Comparison of ENCODE assay signal across 8 mouse cellular contexts in the genomic region with DNA sequence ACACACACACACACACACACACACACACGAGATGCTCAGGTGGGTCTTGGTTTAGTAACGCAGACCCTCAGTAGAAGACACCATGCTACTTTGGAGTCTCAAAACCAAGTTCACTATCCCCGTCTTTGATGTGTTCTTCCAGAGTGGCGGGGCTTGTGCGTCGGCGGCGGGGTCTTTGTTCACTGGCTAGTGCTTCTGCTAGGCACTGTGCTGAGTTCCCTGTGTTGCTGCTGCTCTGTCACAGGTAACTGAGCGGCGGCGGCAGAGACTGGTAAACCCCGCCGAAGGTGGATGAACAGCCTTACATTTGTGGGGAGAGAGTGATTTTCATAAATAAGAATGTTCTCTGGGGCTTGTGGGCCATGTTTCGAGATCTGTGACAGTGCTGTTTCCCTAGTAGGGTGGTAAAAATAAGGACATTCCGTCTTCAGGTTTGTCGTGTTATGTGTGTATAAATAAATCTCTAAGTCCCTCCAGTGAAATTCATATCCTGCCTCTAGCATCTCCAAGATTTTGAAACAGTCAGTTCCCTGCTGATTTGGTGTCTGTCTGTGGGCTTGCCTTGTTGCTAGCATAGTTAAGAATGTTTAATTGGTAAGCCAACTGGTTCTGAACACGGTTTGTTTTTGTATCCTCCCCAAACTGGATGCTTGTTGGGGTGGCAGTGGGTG. TPM values are rescaled to one million over a fixed set of nuclear protein-coding genes. Genes with fewer than 3 reads are reported as not detected.
DNase-seq lines count a peak whose midpoint lies in the region; ATAC-seq and TF ChIP-seq lines count a peak whose summit lies in the region.

No protein-coding gene starts in this region.

- 0 out of 2 replicates have a peak overlapping the region, but pooled peaks have one; percentile 7 for H3K4me3 ChIP-seq in thymus, adult 2 months (ENCODE audit: control insufficient read depth, insufficient read depth, low read length)
- H3K4me3 ChIP-seq in limb, embryonic 14.5 days (replicated peaks; ENCODE audit: low read length): peak overlapping the region; percentile 89
- peak overlapping the region; percentile 96 for H3K4me3 ChIP-seq in stomach, postnatal 0 days (ENCODE audit: low read depth, low read length)

- peak; percentile 57 for DNase-seq in embryo, embryonic 10 days (ENCODE audit: low spot score)
- no peak for DNase-seq in embryo, embryonic 9.5 days (ENCODE audit: extremely low spot score)
- no peak for DNase-seq in thymus, adult 2 months
- DNase-seq in thymus, adult 18-20 months: no peak
- no peak for DNase-seq in limb, embryonic 14.5 days (ENCODE audit: low spot score)
- DNase-seq in stomach, postnatal 0 days (ENCODE audit: low spot score): no peak
- DNase-seq in layer of hippocampus, postnatal 14 days (ENCODE audit: low spot score in 2 of 2): no peak
- DNase-seq in adrenal gland, postnatal 25 days: no peak

- no peak for TF ChIP-seq POLR2A in thymus, adult 2 months (IDR thresholded peaks at IDR 0.05; ENCODE audit: control insufficient read depth, extremely low read depth, insufficient read depth, low read length, poor library complexity)
- no peak for TF ChIP-seq POLR2A in limb, embryonic 14.5 days (IDR thresholded peaks at IDR 0.05; ENCODE audit: borderline replicate concordance, extremely low read depth, insufficient read depth, insufficient read length)

- TF ChIP-seq EP300 in stomach, postnatal 0 days (optimal IDR thresholded peaks at IDR 0.05): no peak

- H3K9me3 ChIP-seq in limb, embryonic 14.5 days (ENCODE audit: control insufficient read depth, low read length): no peaks in the 10 kb centered on the region
- H3K9me3 ChIP-seq in stomach, postnatal 0 days (ENCODE audit: control insufficient read depth, low read length): no peaks in the 10 kb centered on the region

- 22% methylated on average over 17 of the region's 17 CpGs for WGBS in thymus, adult 2 months
- 16% methylated on average over 17 of the region's 17 CpGs for WGBS in limb, embryonic 14.5 days
- 24% methylated on average over 17 of the region's 17 CpGs for WGBS in stomach, postnatal 0 days

- H3K27me3 ChIP-seq in thymus, adult 2 months (ENCODE audit: control insufficient read depth, insufficient read depth, low read length): no peaks in the 10 kb centered on the region
- H3K27me3 ChIP-seq in limb, embryonic 14.5 days (ENCODE audit: control insufficient read depth, insufficient read depth, low read length): no peaks in the 10 kb centered on the region
- H3K27me3 ChIP-seq in stomach, postnatal 0 days (ENCODE audit: control insufficient read depth, insufficient read depth, low read length): no peaks in the 10 kb centered on the region

- no peak for ATAC-seq in limb, embryonic 14.5 days (ENCODE audit: low FRiP score, low read depth)
- no peak for ATAC-seq in stomach, postnatal 0 days (ENCODE audit: low FRiP score, low TSS enrichment)

- H3K36me3 ChIP-seq in thymus, adult 2 months (ENCODE audit: control insufficient read depth, insufficient read depth, low read length): no peaks in the 10 kb centered on the region
- no peaks in the 10 kb centered on the region for H3K36me3 ChIP-seq in limb, embryonic 14.5 days (ENCODE audit: control insufficient read depth, insufficient read depth, low read length)
- no peaks in the 10 kb centered on the region for H3K36me3 ChIP-seq in stomach, postnatal 0 days (ENCODE audit: control insufficient read depth, insufficient read depth, low read length)

- H3K27ac ChIP-seq in thymus, adult 2 months (ENCODE audit: control insufficient read depth, insufficient read depth, low read length): no peak overlapping the region
- no peak overlapping the region for H3K27ac ChIP-seq in limb, embryonic 14.5 days (replicated peaks; ENCODE audit: low read depth, low read length)
- peak overlapping the region; percentile 93 for H3K27ac ChIP-seq in stomach, postnatal 0 days (replicated peaks)

- peaks cover 23% of the 10 kb centered on the region for H3K4me1 ChIP-seq in thymus, adult 2 months (replicated peaks; ENCODE audit: control insufficient read depth, insufficient read depth, low read length)
- peaks cover 47% of the 10 kb centered on the region for H3K4me1 ChIP-seq in limb, embryonic 14.5 days (ENCODE audit: control insufficient read depth, insufficient read depth, low read length)
- H3K4me1 ChIP-seq in stomach, postnatal 0 days (replicated peaks; ENCODE audit: control insufficient read depth, insufficient read depth): peaks cover 6% of the 10 kb centered on the region; the same call in 1 of the 2 replicates

- no peak for TF ChIP-seq CTCF in thymus, adult 2 months (IDR thresholded peaks at IDR 0.05; ENCODE audit: borderline replicate concordance, control insufficient read depth, extremely low read depth, insufficient read depth, low read length, poor library complexity)
- no peak for TF ChIP-seq CTCF in stomach, postnatal 0 days (IDR thresholded peaks at IDR 0.05; ENCODE audit: low read depth)

- H3K9ac ChIP-seq in limb, embryonic 14.5 days (ENCODE audit: low read depth, low read length, severe bottlenecking): peak overlapping the region; percentile 91
- H3K9ac ChIP-seq in stomach, postnatal 0 days (ENCODE audit: low read length): peak overlapping the region; percentile 98

- peak overlapping the region; percentile 94 for H3K4me2 ChIP-seq in limb, embryonic 14.5 days (replicated peaks; ENCODE audit: low read depth, low read length, severe bottlenecking)
- H3K4me2 ChIP-seq in stomach, postnatal 0 days (replicated peaks; ENCODE audit: low read depth): peak overlapping the region; percentile 84

RNA-seq across cellular contexts. Expression of gene Acvr1b, which starts 1.9 kb away (rescaled TPM):
- polyA plus RNA-seq in thymus, adult 2 months (2012; rRNA removed): 34.9 and 35.3 TPM in 2 replicates
- 27.2 and 32.8 TPM in 2 replicates for polyA plus RNA-seq in limb, embryonic 14.5 days (2012; rRNA removed)
- 12.3 and 12.9 TPM in 2 replicates for polyA plus RNA-seq in limb, embryonic 14.5 days (2014; fragmentation: Nextera tagmentation; extraction: Ambion mirVana)
- polyA plus RNA-seq in stomach, postnatal 0 days (2015; fragmentation: Nextera tagmentation; extraction: Ambion mirVana): 6.9 and 8.1 TPM in 2 replicates
- total RNA-seq in layer of hippocampus, postnatal 14 days (2021): 10 to 100 TPM; 71.3 to 79.6 TPM
- total RNA-seq in adrenal gland, postnatal 25 days (2021): 9.0 and 11.2 TPM in 2 replicates

RNA-seq across cellular contexts. Expression of gene Acvrl1, which starts 47.4 kb away (rescaled TPM):
- 27.2 and 34.2 TPM in 2 replicates for polyA plus RNA-seq in thymus, adult 2 months (2012; rRNA removed)
- 16.1 and 17.8 TPM in 2 replicates for polyA plus RNA-seq in limb, embryonic 14.5 days (2012; rRNA removed)
- 8.2 and 10.2 TPM in 2 replicates for polyA plus RNA-seq in limb, embryonic 14.5 days (2014; fragmentation: Nextera tagmentation; extraction: Ambion mirVana)
- polyA plus RNA-seq in stomach, postnatal 0 days (2015; fragmentation: Nextera tagmentation; extraction: Ambion mirVana): 13.5 and 15.2 TPM in 2 replicates
- 10 to 100 TPM; 11.9 to 12.0 TPM for total RNA-seq in layer of hippocampus, postnatal 14 days (2021)
- total RNA-seq in adrenal gland, postnatal 25 days (2021): 11.1 and 15.5 TPM in 2 replicates

RNA-seq across cellular contexts. Expression of gene Grasp, which starts 48.2 kb away (rescaled TPM):
- 10.2 and 15.4 TPM in 2 replicates for polyA plus RNA-seq in thymus, adult 2 months (2012; rRNA removed)
- polyA plus RNA-seq in limb, embryonic 14.5 days (2012; rRNA removed): 20.5 and 25.8 TPM in 2 replicates
- polyA plus RNA-seq in limb, embryonic 14.5 days (2014; fragmentation: Nextera tagmentation; extraction: Ambion mirVana): 7.4 and 7.5 TPM in 2 replicates
- polyA plus RNA-seq in stomach, postnatal 0 days (2015; fragmentation: Nextera tagmentation; extraction: Ambion mirVana): 2.0 TPM in 2 replicates
- 10 to 100 TPM; 53.4 to 55.2 TPM for total RNA-seq in layer of hippocampus, postnatal 14 days (2021)
- 9.8 and 16.3 TPM in 2 replicates for total RNA-seq in adrenal gland, postnatal 25 days (2021)

Comparison
In these comparisons a context has a peak if more than half of its experiments do, and no peak if none do; other contexts are left out.
1. H3K4me3 ChIP-seq: peak in every context shown above with its lines; median percentile 96 in stomach, postnatal 0 days; 89 in limb, embryonic 14.5 days; 7 in thymus, adult 2 months.